Mouse (Mus musculus) midbrain, embryonic 11.5 days (tissue): ENCODE data around the gene Efcab12. TPM values are rescaled to one million over a fixed set of nuclear protein-coding genes. Genes with fewer than 3 reads are reported as not detected.

Experiments
- ATAC-seq: fragments of 200-750 bp; cut with Nextera tagmentation; 2 replicates; pipeline ENCODE4 v1.8.0; 2017; ENCODE audit warnings: moderate TSS enrichment, moderate library complexity; ENCODE audit not compliant: low FRiP score
- DNase-seq: peaks from one replicate; pipeline ENCODE4 v3.0.0; 2015; ENCODE audit warnings: low spot score; ENCODE audit errors: missing footprints
- H3K27ac ChIP-seq: fragments of 300-500 bp; sonication (generic); 2 replicates; pipeline ENCODE4 v1.5.1; 2014; ENCODE audit warnings: low read depth, low read length
- H3K27me3 ChIP-seq: fragments of 300-500 bp; sonication (generic); 2 replicates; pipeline ENCODE4 v1.6.1; 2014; ENCODE audit warnings: mild to moderate bottlenecking, low read length, moderate library complexity, mixed read lengths; ENCODE audit not compliant: control insufficient read depth, insufficient read depth
- H3K36me3 ChIP-seq: fragments of 300-500 bp; sonication (generic); 2 replicates; pipeline ENCODE4 v1.6.1; 2014; ENCODE audit warnings: mild to moderate bottlenecking, low read length, moderate library complexity, mixed read lengths; ENCODE audit not compliant: control insufficient read depth, insufficient read depth
- H3K4me1 ChIP-seq: fragments of 300-500 bp; sonication (generic); 2 replicates; pipeline ENCODE4 v1.6.1; 2014; ENCODE audit warnings: low read length; ENCODE audit not compliant: control insufficient read depth, insufficient read depth
- H3K4me2 ChIP-seq: fragments of 300-500 bp; sonication (generic); 2 replicates; pipeline ENCODE4 v1.6.1; 2014; ENCODE audit warnings: mild to moderate bottlenecking, moderate library complexity
- H3K4me3 ChIP-seq: fragments of 300-500 bp; sonication (generic); 2 replicates; pipeline ENCODE4 v1.5.1; 2014; ENCODE audit warnings: low read depth, low read length
- H3K9ac ChIP-seq: fragments of 300-500 bp; sonication (generic); 2 replicates; pipeline ENCODE4 v1.6.1; 2014; ENCODE audit warnings: low read length
- H3K9me3 ChIP-seq: fragments of 300-500 bp; sonication (generic); 2 replicates; pipeline ENCODE4 v1.6.1; 2016; ENCODE audit warnings: low read length; ENCODE audit not compliant: control insufficient read depth
- WGBS: fragments of 180-500 bp; shearing (Covaris S2); extraction: QIAGEN DNeasy Blood & Tissue Kit; methylation state at CpG from one replicate; pipeline ENCODE4 v1.1.7; 2014; 5-methylcytosine and 5-hydroxymethylcytosine counted together
- microRNA-seq: library from miRNA; unstranded; fragments of <30 nt; microRNA quantifications from one replicate; pipeline ENCODE4, GENCODE M21; 2017
- polyA plus RNA-seq: library from polyadenylated mRNA; unstranded; fragments of >200 nt; fragmentation: Nextera tagmentation; extraction: Ambion mirVana; gene quantifications from 2 replicates; pipeline ENCODE4 v1.2.1, GENCODE M21; 2014

The Efcab12 gene
- polyA plus RNA-seq, 1 experiment from 2014 or later: 1.7 TPM

GRCm38 (mm10) chr6:115767357-115767756, 70.9 kb downstream of the Efcab12 start:
- no peak for ATAC-seq
- H3K27ac ChIP-seq: no peak overlapping the region
- H3K9me3 ChIP-seq: no peaks in the 10 kb centered on the region
- no peaks in the 10 kb centered on the region for H3K36me3 ChIP-seq
- H3K4me3 ChIP-seq: no peak overlapping the region
- no peaks in the 10 kb centered on the region for H3K27me3 ChIP-seq
- H3K4me2 ChIP-seq: no peak overlapping the region
- no peak overlapping the region for H3K9ac ChIP-seq
- no peak for DNase-seq
- peaks cover 13% of the 10 kb centered on the region for H3K4me1 ChIP-seq
- 43% methylated on average over 9 of the region's 9 CpGs for WGBS

- Histone ChIP-seq H3K36me3 (no peaks in the 10 kb centered on the region), H3K4me3 (no peak overlapping the region), H3K27ac (peak overlapping the region; percentile 84), H3K9me3 (no peaks in the 10 kb centered on the region), H3K27me3 (no peaks in the 10 kb centered on the region), H3K4me2 (no peak overlapping the region), H3K9ac (peak overlapping the region; percentile 54), H3K4me1 (peaks cover 15% of the 10 kb centered on the region)
- DNase-seq: peak; percentile 92
- 6% methylated on average over 7 of the region's 7 CpGs for WGBS
- peak; percentile 87 for ATAC-seq
Observed at GRCm38 (mm10) chr6:115764179-115764578, 74.0 kb downstream of the Efcab12 start.

DNA sequence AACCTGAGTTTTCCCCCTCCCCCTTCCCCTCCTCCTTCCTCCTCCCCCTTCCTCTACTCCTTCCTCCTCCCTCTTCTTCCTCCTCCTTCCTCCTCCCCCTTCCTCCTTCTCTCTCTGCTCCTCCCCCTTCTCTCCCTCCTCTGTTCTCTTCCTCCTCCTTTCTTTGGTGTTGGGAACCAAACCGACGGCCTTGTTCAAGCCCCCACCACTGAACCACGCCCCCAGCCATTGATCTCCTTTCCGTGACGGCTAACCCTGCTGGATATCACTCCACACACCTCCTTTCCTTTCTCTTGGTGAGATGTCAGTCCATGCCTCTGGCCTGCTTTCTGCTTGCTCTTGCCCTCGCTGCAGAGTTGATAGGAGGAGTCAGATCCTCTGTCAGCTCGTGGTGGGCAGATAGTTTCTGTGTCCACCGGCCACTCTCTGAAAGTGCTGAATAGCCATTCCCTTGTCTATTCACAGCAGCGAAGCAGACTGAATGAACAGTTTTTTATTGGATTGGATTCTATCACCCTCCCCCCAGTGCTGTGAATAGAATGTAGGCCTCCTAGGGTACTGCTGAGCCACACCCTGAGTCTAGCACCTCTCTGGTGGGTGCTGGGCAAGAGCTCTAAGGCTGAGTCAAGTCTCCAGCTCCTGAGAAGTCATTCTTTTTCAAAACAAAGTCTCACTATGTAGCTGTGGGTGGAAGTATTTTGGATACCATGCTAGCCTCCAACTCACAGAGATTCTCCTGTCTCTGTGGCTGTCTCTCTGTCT, 76.0 kb downstream of the Efcab12 start, which contains the start of gene Tmem40:
TSS of gene Tmem40 (minus strand) at position 416 of the 762 bp plus-strand sequence.
- no peak within 1 kb of the TSS for H3K4me3 ChIP-seq
- no peaks in the 10 kb centered on the region for H3K27me3 ChIP-seq
- H3K4me1 ChIP-seq: peaks cover 15% of the 10 kb centered on the region
- WGBS: under 1% methylated on average over 9 of the region's 9 CpGs
- ATAC-seq (peak; percentile 43), DNase-seq (peak; percentile 90)
- no peak within 1 kb of the TSS for H3K9ac ChIP-seq
- no peaks in the 10 kb centered on the region for H3K36me3 ChIP-seq
- H3K9me3 ChIP-seq: no peaks in the 10 kb centered on the region
- H3K4me2 ChIP-seq: no peak within 1 kb of the TSS; the same call in 1 of the 2 replicates
- H3K27ac ChIP-seq: peak within 1 kb of the TSS; percentile 58; the same call in 1 of the 2 replicates

DNA sequence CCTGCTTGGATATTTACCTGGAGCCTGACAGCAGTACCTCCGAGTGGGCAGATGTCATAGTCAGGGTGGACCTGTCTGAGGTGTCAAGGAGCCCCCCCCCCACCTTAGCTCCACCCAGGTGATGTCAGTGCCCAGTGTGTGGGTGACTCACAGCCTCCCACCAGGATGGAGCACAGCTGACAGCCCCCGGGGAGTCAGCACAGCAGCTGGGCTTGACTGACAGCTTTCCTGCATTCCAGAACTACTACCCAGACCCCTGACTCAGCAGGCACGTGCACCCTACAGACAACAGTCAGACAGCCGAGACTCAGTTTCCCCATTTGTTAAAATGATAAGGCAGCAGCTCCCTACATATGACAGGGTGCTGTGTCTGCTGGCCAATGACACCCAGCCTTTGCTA, 77.2 kb downstream of the Efcab12 start:
- Histone ChIP-seq H3K36me3 (no peaks in the 10 kb centered on the region), H3K9me3 (no peaks in the 10 kb centered on the region), H3K4me3 (no peak overlapping the region), H3K27ac (no peak overlapping the region), H3K9ac (no peak overlapping the region), H3K27me3 (no peaks in the 10 kb centered on the region), H3K4me1 (peaks cover 15% of the 10 kb centered on the region), H3K4me2 (no peak overlapping the region)
- ATAC-seq (no peak), DNase-seq (no peak)
- 57% methylated on average over 4 of the region's 4 CpGs for WGBS

Small RNAs within 50 kb of the gene (microRNA-seq; reads per million reads assigned to microRNA genes)
- gene Mir7660: 0.57 reads per million

Other genes starting within 250 kb of the Efcab12 start
- 0.15 and 0.19 TPM in 2 replicates for gene Mkrn2os, start 245.8 kb downstream of the Efcab12 start, polyA plus RNA-seq
- 24.0 and 24.1 TPM in 2 replicates for gene Mkrn2, start 236.5 kb downstream of the Efcab12 start, polyA plus RNA-seq
- 141 and 146 TPM in 2 replicates for gene Raf1, start 161.8 kb downstream of the Efcab12 start, polyA plus RNA-seq
- 1.4 and 2.1 TPM in 2 replicates for gene Tmem40, start 76.0 kb downstream of the Efcab12 start, polyA plus RNA-seq
- gene Cand2, start 63.9 kb downstream of the Efcab12 start, polyA plus RNA-seq: 24.6 and 27.5 TPM in 2 replicates
- 1,817 and 1,848 TPM in 2 replicates for gene Rpl32, start 29.7 kb downstream of the Efcab12 start, polyA plus RNA-seq
- 19.6 and 24.7 TPM in 2 replicates for gene Mbd4, start 15.0 kb upstream of the Efcab12 start, polyA plus RNA-seq
- gene Ift122, start 15.1 kb upstream of the Efcab12 start, polyA plus RNA-seq: 25.6 and 25.9 TPM in 2 replicates
- gene Rho, start 93.3 kb upstream of the Efcab12 start, polyA plus RNA-seq: 0.08 TPM in 1 of 2 replicates, not detected in the other
- not detected in 2 replicates for gene H1foo, start 106.5 kb upstream of the Efcab12 start, polyA plus RNA-seq
- gene Plxnd1, start 156.6 kb upstream of the Efcab12 start, polyA plus RNA-seq: 13.2 and 17.5 TPM in 2 replicates